In genomic region chr12:70144637-70145448, GRCm38 (mm10) we compare ENCODE assay signal across 8 mouse cellular contexts. TPM values are rescaled to one million over a fixed set of nuclear protein-coding genes. Genes with fewer than 3 reads are reported as not detected.
A peak's percentile ranks its signal among the peaks of the same experiment; 100 is the strongest.
DNase-seq lines count a peak whose midpoint lies in the region; ATAC-seq and TF ChIP-seq lines count a peak whose summit lies in the region.

No protein-coding gene starts in this region.

- peak overlapping the region; percentile 42 for H3K27ac ChIP-seq in forebrain, embryonic 15.5 days (replicated peaks)
- no peak overlapping the region for H3K27ac ChIP-seq in left cerebral cortex, adult 2 months
- H3K27ac ChIP-seq in stomach, embryonic 15.5 days = peak overlapping the region; percentile 89

- peak; percentile 46 for DNase-seq in right cerebral cortex, postnatal 4 days
- DNase-seq in right cerebral cortex, postnatal 14 days = no peak
- DNase-seq in hindlimb bud, embryonic 11.5 days (ENCODE audit: extremely low spot score, low read depth, low spot score) = peak; percentile 64
- DNase-seq in left cerebral cortex, adult 2 months (ENCODE audit: extremely low spot score in 1 of 2, low spot score in 2 of 2) = peak; percentile 34 to 35

- no peak overlapping the region for H3K4me3 ChIP-seq in forebrain, embryonic 15.5 days
- no peak overlapping the region for H3K4me3 ChIP-seq in left cerebral cortex, adult 2 months
- no peak overlapping the region for H3K4me3 ChIP-seq in stomach, embryonic 15.5 days (replicated peaks)

- no peaks in the 10 kb centered on the region for H3K27me3 ChIP-seq in forebrain, embryonic 15.5 days
- no peaks in the 10 kb centered on the region for H3K27me3 ChIP-seq in stomach, embryonic 15.5 days (replicated peaks)

- H3K9me3 ChIP-seq in forebrain, embryonic 15.5 days = no peaks in the 10 kb centered on the region
- H3K9me3 ChIP-seq in stomach, embryonic 15.5 days = no peaks in the 10 kb centered on the region

- ATAC-seq in cerebellum, adult (ENCODE audit: insufficient number of reproducible peaks, low FRiP score, low TSS enrichment) = 0 out of 2 replicates have a peak, but pooled peaks have one; percentile 61
- no peak for ATAC-seq in forebrain, embryonic 15.5 days (replicated peaks)
- 0 out of 2 replicates have a peak, but pooled peaks have one; percentile 20 for ATAC-seq in megakaryocyte-erythroid progenitor cell, adult 5-6 weeks (replicated peaks; ENCODE audit: low FRiP score, low TSS enrichment, poor library complexity, severe bottlenecking)
- ATAC-seq in stomach, embryonic 15.5 days (ENCODE audit: insufficient read depth, low FRiP score, low read depth) = peak; percentile 29; the same call in 1 of the 2 replicates

- intact Hi-C loops in left cerebral cortex, adult 2 months (cut with DNase I) = loop anchor here (5.0 kb wide), 3 partner anchors 33 to 158 kb away; partner anchors contain the start of genes Nin and Sav1

- H3K4me1 ChIP-seq in forebrain, embryonic 15.5 days = peaks cover 16% of the 10 kb centered on the region
- H3K4me1 ChIP-seq in stomach, embryonic 15.5 days = no peaks in the 10 kb centered on the region

- H3K4me2 ChIP-seq in forebrain, embryonic 15.5 days (replicated peaks) = no peak overlapping the region
- peak overlapping the region; percentile 29; the same call in 1 of the 2 replicates for H3K4me2 ChIP-seq in stomach, embryonic 15.5 days

- H3K9ac ChIP-seq in forebrain, embryonic 15.5 days (replicated peaks) = no peak overlapping the region
- no peak overlapping the region for H3K9ac ChIP-seq in stomach, embryonic 15.5 days

- peak; percentile 74 for TF ChIP-seq CTCF in left cerebral cortex, adult 2 months (IDR thresholded peaks at IDR 0.05)

- no peaks in the 10 kb centered on the region for H3K36me3 ChIP-seq in forebrain, embryonic 15.5 days
- H3K36me3 ChIP-seq in stomach, embryonic 15.5 days = no peaks in the 10 kb centered on the region

- 50% methylated on average over 20 of the region's 20 CpGs for WGBS in forebrain, embryonic 15.5 days
- 37% methylated on average over 20 of the region's 20 CpGs for WGBS in stomach, embryonic 15.5 days

RNA-seq across cellular contexts. Expression of gene Abhd12b, which starts 9.1 kb away (rescaled TPM):
- polyA plus RNA-seq in forebrain, embryonic 15.5 days (2015; fragmentation: Nextera tagmentation; extraction: Ambion mirVana) = not detected in 2 replicates
- under 1 TPM; 0.14 to 0.37 TPM for total RNA-seq in left cerebral cortex, adult 2 months (2021)
- not detected in 2 replicates for total RNA-seq in megakaryocyte-erythroid progenitor cell, adult 5-6 weeks (2014; fragmentation: Nextera tagmentation)
- total RNA-seq in megakaryocyte-erythroid progenitor cell, adult 5-6 weeks (2017) = not detected in 2 replicates
- polyA plus RNA-seq in stomach, embryonic 15.5 days (2015; fragmentation: Nextera tagmentation; extraction: Ambion mirVana) = not detected in 2 replicates

RNA-seq across cellular contexts. Expression of gene Nin, which starts 31.3 kb away (rescaled TPM):
- 33.5 and 34.9 TPM in 2 replicates for polyA plus RNA-seq in forebrain, embryonic 15.5 days (2015; fragmentation: Nextera tagmentation; extraction: Ambion mirVana)
- total RNA-seq in left cerebral cortex, adult 2 months (2021) = 10 to 100 TPM; 67.4 to 82.6 TPM
- total RNA-seq in megakaryocyte-erythroid progenitor cell, adult 5-6 weeks (2014; fragmentation: Nextera tagmentation) = 33.1 and 50.1 TPM in 2 replicates
- 41.3 and 61.0 TPM in 2 replicates for total RNA-seq in megakaryocyte-erythroid progenitor cell, adult 5-6 weeks (2017)
- 11.0 and 11.6 TPM in 2 replicates for polyA plus RNA-seq in stomach, embryonic 15.5 days (2015; fragmentation: Nextera tagmentation; extraction: Ambion mirVana)
